Mouse (Mus musculus): Measurements from ENCODE around the gene Ecm2. TPM values are rescaled to one million over a fixed set of nuclear protein-coding genes. Genes with fewer than 3 reads are reported as not detected.

Gene Ecm2
- polyA plus RNA-seq, 1 experiment = 1.7 TPM

GRCm38 (mm10) chr13:49492376-49493368, 11.9 kb upstream of the Ecm2 start, which contains the start of gene Tes3-ps:
Gene Tes3-ps, plus strand, starts transcription at chr13:49493318.
- TF ChIP-seq POLR2A (IDR thresholded peaks at IDR 0.05; ENCODE audit: low read depth, low read length) (no peak; the same call in 1 of the 2 replicates), CTCF (IDR thresholded peaks at IDR 0.05; ENCODE audit: borderline replicate concordance, insufficient read depth, low read length) (no peak)
- Histone ChIP-seq H3K27ac (ENCODE audit: insufficient read depth, low read length) (peak within 1 kb of the TSS; percentile 93), H3K4me1 (ENCODE audit: control insufficient read depth, insufficient read depth, low read length) (peaks cover 9% of the 10 kb centered on the region), H3K4me3 (ENCODE audit: insufficient read depth, low read length) (no peak within 1 kb of the TSS)

GRCm38 (mm10) chr13:49505776-49506175, 1.2 kb downstream of the Ecm2 start:
- no peaks in the 10 kb centered on the region for H3K4me1 ChIP-seq (ENCODE audit: control insufficient read depth, insufficient read depth, low read length)
- H3K4me3 ChIP-seq (ENCODE audit: insufficient read depth, low read length) = no peak overlapping the region
- TF ChIP-seq POLR2A (IDR thresholded peaks at IDR 0.05; ENCODE audit: low read depth, low read length) (no peak), CTCF (IDR thresholded peaks at IDR 0.05; ENCODE audit: borderline replicate concordance, insufficient read depth, low read length) (no peak)
- no peak overlapping the region for H3K27ac ChIP-seq (ENCODE audit: insufficient read depth, low read length)

- no peak overlapping the region for H3K4me3 ChIP-seq (ENCODE audit: insufficient read depth, low read length)
- no peak for TF ChIP-seq POLR2A (IDR thresholded peaks at IDR 0.05; ENCODE audit: low read depth, low read length)
- no peak overlapping the region for H3K27ac ChIP-seq (ENCODE audit: insufficient read depth, low read length)
- no peaks in the 10 kb centered on the region for H3K4me1 ChIP-seq (ENCODE audit: control insufficient read depth, insufficient read depth, low read length)
These were observed 2.6 kb downstream of the Ecm2 start for GRCm38 (mm10) chr13:49507176-49507575.

- Histone ChIP-seq H3K27ac (ENCODE audit: insufficient read depth, low read length) (no peak overlapping the region), H3K4me1 (ENCODE audit: control insufficient read depth, insufficient read depth, low read length) (peaks cover 2% of the 10 kb centered on the region; the same call in 1 of the 2 replicates), H3K4me3 (ENCODE audit: insufficient read depth, low read length) (no peak overlapping the region)
- TF ChIP-seq CTCF (IDR thresholded peaks at IDR 0.05; ENCODE audit: borderline replicate concordance, insufficient read depth, low read length) (no peak), POLR2A (IDR thresholded peaks at IDR 0.05; ENCODE audit: low read depth, low read length) (no peak)
These were observed 14.2 kb downstream of the Ecm2 start for GRCm38 (mm10) chr13:49518761-49519160.

GRCm38 (mm10) chr13:49526235-49526634, 21.6 kb downstream of the Ecm2 start:
- Histone ChIP-seq H3K27ac (ENCODE audit: insufficient read depth, low read length) (no peak overlapping the region), H3K4me3 (ENCODE audit: insufficient read depth, low read length) (no peak overlapping the region), H3K4me1 (ENCODE audit: control insufficient read depth, insufficient read depth, low read length) (no peaks in the 10 kb centered on the region)
- no peak for TF ChIP-seq CTCF (IDR thresholded peaks at IDR 0.05; ENCODE audit: borderline replicate concordance, insufficient read depth, low read length)
- TF ChIP-seq POLR2A (IDR thresholded peaks at IDR 0.05; ENCODE audit: low read depth, low read length) = no peak

GRCm38 (mm10) chr13:49530636-49531035, 26.0 kb downstream of the Ecm2 start:
- Histone ChIP-seq H3K4me3 (ENCODE audit: insufficient read depth, low read length) (no peak overlapping the region), H3K27ac (ENCODE audit: insufficient read depth, low read length) (no peak overlapping the region), H3K4me1 (ENCODE audit: control insufficient read depth, insufficient read depth, low read length) (no peaks in the 10 kb centered on the region; the same call in 1 of the 2 replicates)
- TF ChIP-seq CTCF (IDR thresholded peaks at IDR 0.05; ENCODE audit: borderline replicate concordance, insufficient read depth, low read length) (no peak), POLR2A (IDR thresholded peaks at IDR 0.05; ENCODE audit: low read depth, low read length) (no peak)

GRCm38 (mm10) chr13:49536946-49537345, 32.3 kb downstream of the Ecm2 start:
- Histone ChIP-seq H3K4me3 (ENCODE audit: insufficient read depth, low read length) (no peak overlapping the region), H3K4me1 (ENCODE audit: control insufficient read depth, insufficient read depth, low read length) (peaks cover 1% of the 10 kb centered on the region; the same call in 1 of the 2 replicates), H3K27ac (ENCODE audit: insufficient read depth, low read length) (no peak overlapping the region)
- TF ChIP-seq CTCF (IDR thresholded peaks at IDR 0.05; ENCODE audit: borderline replicate concordance, insufficient read depth, low read length) (no peak), POLR2A (IDR thresholded peaks at IDR 0.05; ENCODE audit: low read depth, low read length) (no peak)

- Histone ChIP-seq H3K27ac (ENCODE audit: insufficient read depth, low read length) (peak overlapping the region; percentile 43), H3K4me3 (ENCODE audit: insufficient read depth, low read length) (no peak overlapping the region), H3K4me1 (ENCODE audit: control insufficient read depth, insufficient read depth, low read length) (peaks cover 5% of the 10 kb centered on the region; the same call in 1 of the 2 replicates)
- TF ChIP-seq CTCF (IDR thresholded peaks at IDR 0.05; ENCODE audit: borderline replicate concordance, insufficient read depth, low read length) (no peak), POLR2A (IDR thresholded peaks at IDR 0.05; ENCODE audit: low read depth, low read length) (no peak)
These were observed 34.1 kb downstream of the Ecm2 start for GRCm38 (mm10) chr13:49538693-49539092.

GRCm38 (mm10) chr13:49544279-49544678, 39.7 kb downstream of the Ecm2 start, which contains the start of gene Aspn:
Gene Aspn, plus strand, starts transcription at chr13:49544443.
- Histone ChIP-seq H3K4me1 (ENCODE audit: control insufficient read depth, insufficient read depth, low read length) (peaks cover 13% of the 10 kb centered on the region; the same call in 1 of the 2 replicates), H3K4me3 (ENCODE audit: insufficient read depth, low read length) (peak within 1 kb of the TSS; percentile 9; the same call in 1 of the 2 replicates), H3K27ac (ENCODE audit: insufficient read depth, low read length) (peak within 1 kb of the TSS; percentile 91)
- TF ChIP-seq POLR2A (IDR thresholded peaks at IDR 0.05; ENCODE audit: low read depth, low read length) = peak; percentile 74
- no peak for TF ChIP-seq CTCF (IDR thresholded peaks at IDR 0.05; ENCODE audit: borderline replicate concordance, insufficient read depth, low read length)

GRCm38 (mm10) chr13:49545646-49546045, 41.0 kb downstream of the Ecm2 start:
- H3K4me1 ChIP-seq (ENCODE audit: control insufficient read depth, insufficient read depth, low read length) = peaks cover 14% of the 10 kb centered on the region; the same call in 1 of the 2 replicates
- TF ChIP-seq CTCF (IDR thresholded peaks at IDR 0.05; ENCODE audit: borderline replicate concordance, insufficient read depth, low read length) (no peak), POLR2A (IDR thresholded peaks at IDR 0.05; ENCODE audit: low read depth, low read length) (peak; percentile 65)
- H3K4me3 ChIP-seq (ENCODE audit: insufficient read depth, low read length) = peak overlapping the region; percentile 9
- peak overlapping the region; percentile 84 for H3K27ac ChIP-seq (ENCODE audit: insufficient read depth, low read length)

Data from embryonic fibroblast, embryonic 13.5 days (primary cell).